Mouse (Mus musculus) E14TG2a.4 (cell line): ENCODE measurements around the gene Gpr35.

ENCODE experiments used
- CTCF ChIP-seq: conservative IDR thresholded peaks from 2 replicates; pipeline ENCODE4 v1.5.1; 2014; ENCODE audit warnings: low read length
- NANOG ChIP-seq: IDR thresholded peaks from 2 replicates; pipeline ENCODE4 v1.6.1; 2014; ENCODE audit warnings: borderline replicate concordance, low read length, mixed read lengths
- POU5F1 ChIP-seq: IDR thresholded peaks from 2 replicates; pipeline ENCODE4 v1.6.1; 2014; ENCODE audit warnings: low read length, borderline replicate concordance

- TF ChIP-seq CTCF, result no peak
- TF ChIP-seq NANOG, result no peak
- TF ChIP-seq POU5F1, result no peak
These were observed 85.3 kb downstream of the Gpr35 start for GRCm38 (mm10) chr1:93035981-93036380.
